Mouse (Mus musculus): ENCODE data around the gene Mgat3.

Mgat3 gene

DNA sequence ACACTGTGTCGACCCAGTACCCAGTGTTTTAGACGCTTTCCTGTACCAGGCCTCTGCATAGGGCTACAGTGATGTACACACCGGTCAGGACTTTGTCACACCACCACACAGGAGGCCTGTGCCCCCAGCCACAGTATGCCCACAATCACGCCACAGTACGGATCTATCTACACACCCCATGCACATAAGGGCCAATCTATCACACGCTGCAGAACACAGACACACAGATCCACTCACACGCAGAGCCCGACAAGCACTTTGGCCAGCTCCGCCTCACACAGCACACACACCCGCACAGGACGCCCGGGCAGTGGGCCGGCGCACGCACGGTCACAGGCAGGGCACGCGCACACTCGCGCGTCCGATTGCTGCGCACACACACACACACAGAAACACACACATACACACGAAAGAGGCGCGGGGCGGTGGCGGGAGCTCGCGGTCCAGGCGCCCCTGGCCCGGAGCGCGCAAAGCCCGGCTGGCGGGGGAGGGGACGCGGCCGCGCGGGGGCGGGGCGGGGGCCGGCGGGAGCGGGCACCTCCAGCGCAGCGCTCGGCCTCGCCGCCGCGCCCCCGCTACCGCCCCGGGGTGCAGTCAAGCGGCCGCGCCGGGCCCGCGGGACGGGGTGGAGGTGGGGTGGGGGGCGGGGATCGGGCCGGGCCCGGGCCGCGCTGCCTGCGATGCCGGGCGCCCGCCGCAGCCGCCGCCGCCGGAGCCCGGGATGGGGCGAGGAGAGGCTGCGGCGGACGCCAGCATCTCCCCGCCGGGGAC is at the start of gene Mgat3:
Gene Mgat3, plus strand, starts transcription at position 721 of the 771 bp plus-strand sequence.
- no peak for DNase-seq (ENCODE audit: low spot score in 2 of 2)

DNA sequence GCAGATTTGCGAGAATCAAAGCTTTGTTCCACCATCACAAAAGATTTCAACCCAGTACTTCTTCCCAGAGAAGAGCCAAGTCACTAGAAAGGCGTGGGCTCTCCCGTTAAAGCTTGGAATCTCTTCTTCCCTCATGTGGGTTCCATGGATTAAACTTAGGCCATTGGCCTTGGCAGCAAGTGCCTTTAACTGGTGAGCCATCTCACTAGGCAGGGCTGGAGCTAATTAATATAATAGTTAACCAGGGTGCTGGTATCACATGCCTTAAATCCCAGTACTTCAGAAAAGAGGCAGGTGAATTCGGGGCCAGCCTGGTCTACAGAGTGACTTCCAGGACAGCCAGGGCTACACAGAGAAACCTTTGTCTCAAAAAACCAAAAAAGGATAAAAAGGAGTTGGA is 48.9 kb upstream of the Mgat3 start:
- DNase-seq (ENCODE audit: low spot score in 2 of 2) = no peak

DNA sequence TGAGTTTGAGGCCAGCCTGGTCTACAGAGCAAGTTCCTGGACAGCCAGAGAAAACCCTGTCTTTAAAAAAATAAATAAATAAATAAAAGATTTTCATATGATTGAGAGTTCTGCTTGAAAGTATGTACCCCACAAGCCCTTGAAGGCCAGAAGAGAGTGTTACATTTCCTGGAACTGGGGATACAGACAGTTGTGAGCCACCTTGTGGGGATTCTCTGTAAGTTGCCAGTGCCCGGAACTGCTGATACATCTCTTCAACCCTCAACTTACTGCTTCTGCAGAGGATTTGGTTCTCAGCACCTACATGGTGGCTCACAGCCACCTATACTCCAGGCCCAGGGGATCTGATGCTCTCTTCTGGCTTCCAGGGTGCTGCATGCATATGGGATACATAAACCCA is 46.3 kb upstream of the Mgat3 start:
- DNase-seq (ENCODE audit: low spot score in 2 of 2) = no peak

DNA sequence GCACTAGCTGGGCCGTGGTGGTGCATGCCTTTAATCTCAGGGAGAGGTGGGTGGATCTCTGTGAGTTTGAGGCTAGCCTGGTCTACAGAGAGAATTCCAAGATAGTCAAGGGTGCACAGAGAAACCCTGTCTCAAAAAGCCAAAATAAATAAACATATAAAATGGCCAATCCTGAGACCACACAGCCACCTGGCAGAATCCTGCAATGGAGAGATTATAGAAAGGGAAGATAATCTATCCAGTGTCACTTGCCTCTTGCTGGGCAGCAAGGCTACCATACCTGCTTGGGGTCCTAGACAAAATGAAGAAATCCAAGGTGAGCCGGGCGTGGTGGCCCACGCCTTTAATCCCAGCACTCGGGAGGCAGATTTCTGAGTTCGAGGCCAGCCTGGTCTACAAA is 43.5 kb upstream of the Mgat3 start:
- no peak for DNase-seq (ENCODE audit: low spot score in 2 of 2)

DNA sequence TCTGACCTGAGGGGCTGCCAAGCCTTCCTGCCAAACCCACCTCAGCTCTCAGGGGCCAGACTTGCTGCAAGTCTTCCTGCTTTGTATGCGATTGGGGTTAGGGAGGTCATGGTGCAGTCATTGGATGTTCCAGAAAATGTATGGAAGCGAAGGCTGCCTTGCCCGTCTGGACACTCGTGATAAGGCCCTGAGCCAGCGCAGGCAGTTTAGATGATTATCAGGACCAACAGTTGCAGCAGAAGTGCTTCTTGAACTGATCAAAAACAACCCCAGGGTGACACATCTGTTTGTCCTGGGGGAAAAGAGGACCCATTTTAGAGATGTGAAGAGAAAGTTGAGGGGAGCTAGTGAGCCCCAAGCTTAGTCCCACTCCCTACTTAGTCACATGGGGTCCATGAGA is 42.8 kb upstream of the Mgat3 start:
- peak in 1 of 2 experiments; percentile 64 for DNase-seq (ENCODE audit: low spot score in 2 of 2)

DNA sequence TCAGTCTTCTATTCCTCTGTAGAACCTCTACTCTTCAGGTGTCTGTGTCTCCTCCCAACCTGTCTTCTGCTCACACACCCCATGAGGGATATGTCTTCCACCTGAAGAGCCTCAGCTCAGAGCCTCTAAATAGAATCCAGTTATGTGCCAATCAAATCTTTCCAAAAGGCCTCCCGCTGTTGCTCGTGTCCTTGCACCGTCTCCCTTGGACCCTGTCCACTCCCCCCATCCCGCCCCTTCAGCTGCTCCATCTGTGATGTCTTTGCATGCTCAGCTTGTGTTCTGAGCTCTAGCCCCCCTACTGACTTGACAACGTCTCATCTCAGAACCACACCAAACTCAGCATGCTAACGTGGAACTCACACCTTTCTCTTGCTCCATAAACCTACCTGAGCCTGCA is 42.1 kb upstream of the Mgat3 start:
- no peak for DNase-seq (ENCODE audit: low spot score in 2 of 2)

DNA sequence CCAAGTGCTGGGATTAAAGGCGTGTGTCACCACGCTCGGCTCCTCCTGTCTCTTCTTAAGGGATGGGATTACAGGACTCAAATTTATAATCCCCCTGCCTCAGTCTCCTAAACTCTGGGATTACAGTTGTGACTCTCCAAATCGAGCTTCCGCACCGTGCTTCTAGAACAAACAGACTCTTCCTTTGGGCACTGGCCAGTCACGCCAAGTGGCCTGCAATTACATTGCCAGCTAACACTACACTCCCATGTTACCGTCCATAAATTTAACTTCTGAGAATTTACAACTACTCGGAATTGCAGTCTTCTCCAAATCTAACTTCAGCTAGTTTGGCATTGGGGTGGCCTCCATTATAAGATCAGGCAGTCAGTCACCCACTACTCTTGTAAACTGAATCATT is 41.1 kb upstream of the Mgat3 start:
- DNase-seq (ENCODE audit: low spot score in 2 of 2) = no peak

DNA sequence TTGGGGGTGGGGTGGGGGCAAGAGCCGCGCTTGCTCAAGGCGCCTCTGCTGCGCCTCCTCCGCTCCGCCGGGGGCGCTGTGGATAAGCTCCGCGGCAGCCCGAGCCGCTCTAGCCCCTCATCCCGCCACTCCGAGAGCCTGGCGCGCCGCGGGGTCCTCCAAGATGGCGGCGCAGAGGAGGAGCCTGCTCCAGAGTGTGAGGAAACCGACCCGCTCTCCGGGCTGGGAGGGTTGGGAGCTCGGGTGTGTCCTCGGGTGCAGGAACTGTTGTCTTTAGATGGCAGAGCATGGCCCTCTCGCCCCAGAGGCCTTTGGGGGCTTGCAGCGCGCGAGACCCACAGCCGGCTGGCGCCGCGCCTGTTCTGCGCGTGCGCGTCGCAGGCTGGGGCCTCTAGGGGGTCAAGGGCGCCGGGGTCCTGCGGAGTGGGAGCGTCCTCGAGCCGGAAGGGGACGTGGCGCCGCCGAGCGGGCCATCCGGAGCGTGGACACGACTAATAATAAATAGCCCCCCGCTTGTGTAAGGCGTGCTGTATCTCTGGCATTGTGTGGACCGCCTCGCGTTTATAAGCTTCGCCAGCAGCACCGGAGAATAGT is 40.4 kb upstream of the Mgat3 start, which contains the start of gene Tab1:
Gene Tab1, plus strand, starts transcription at position 135 of the 594 bp plus-strand sequence.
- peak; percentile 90 to 96 for DNase-seq (ENCODE audit: low spot score in 2 of 2)

DNA sequence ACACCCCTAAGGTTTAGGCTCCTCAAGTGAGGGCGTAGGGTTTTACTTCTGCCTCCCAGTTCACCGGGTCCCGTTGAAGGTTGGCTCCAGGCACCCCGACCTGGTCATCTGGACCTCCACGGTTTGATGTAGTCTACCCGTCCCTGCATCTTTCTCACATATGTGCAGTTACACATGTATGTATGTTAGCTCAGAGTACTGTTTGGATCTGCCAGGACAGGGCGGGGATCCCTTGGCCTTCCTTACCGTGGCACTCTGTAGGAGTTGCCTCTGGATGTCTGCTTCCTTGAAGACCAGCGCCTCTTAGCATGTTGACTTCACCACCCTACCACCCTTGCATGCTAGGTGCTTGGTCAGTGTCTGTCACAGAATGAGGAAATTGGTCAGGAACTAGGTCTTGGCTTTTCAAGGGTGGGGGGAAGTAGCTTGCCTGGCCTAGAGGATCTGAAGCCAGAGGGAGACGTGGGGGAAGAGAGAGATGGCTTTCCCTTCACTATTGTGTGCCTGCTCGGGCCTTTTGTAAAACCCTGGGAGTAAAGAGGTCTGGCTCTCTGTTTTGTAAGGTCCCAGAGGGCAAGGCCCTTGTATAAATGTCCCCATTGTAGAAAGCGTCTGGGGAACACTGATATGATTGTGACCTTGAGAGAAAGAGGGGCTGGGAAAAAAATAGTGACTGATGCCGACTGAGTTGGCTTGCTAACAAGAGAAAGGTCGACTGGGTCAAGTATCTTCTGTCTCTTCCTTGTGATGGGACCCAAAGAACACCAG is 39.7 kb upstream of the Mgat3 start:
- DNase-seq (ENCODE audit: low spot score in 2 of 2) = peak in 1 of 2 experiments; percentile 35

DNA sequence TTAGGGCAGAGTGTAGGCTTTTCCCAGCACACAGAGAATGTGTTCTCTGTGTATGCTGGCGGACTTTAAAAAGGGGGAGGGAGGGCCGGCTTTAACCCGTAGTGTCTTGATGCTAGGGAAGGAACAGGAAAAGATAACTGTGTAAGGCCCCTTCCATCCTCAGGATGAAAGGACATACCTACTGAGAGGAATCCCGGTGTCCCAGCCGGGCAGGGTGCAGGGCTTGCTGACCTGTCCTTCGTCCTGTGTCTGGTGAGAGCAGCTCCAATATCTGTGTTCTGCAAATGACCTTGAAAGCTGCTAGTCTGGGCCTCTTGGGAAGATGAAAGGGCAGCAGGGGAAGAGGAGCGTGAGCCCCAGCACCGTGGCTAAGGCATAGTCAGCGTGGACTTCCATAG is 39.1 kb upstream of the Mgat3 start:
- peak in 1 of 2 experiments; percentile 60 for DNase-seq (ENCODE audit: low spot score in 2 of 2)

DNA sequence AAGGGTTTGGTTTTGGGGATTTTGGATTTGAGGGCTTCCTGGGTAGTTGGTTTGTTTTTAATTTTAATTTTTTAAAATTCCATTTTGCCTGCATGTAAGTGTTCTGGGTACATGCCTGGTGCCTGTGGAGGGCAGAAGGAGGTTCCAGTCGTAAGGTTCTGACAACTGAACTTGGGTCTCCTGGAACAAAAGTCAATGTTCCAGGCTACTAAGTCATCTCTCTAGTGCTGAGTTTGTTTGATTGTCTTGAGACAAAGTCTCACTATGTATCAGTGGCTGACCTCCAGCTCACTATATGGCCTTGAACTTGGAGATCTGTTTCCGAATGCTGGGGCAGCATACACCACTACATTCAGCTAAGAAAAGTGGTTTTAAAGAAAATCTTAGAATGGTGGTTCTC is 38.0 kb upstream of the Mgat3 start:
- DNase-seq (ENCODE audit: low spot score in 2 of 2) = no peak

DNA sequence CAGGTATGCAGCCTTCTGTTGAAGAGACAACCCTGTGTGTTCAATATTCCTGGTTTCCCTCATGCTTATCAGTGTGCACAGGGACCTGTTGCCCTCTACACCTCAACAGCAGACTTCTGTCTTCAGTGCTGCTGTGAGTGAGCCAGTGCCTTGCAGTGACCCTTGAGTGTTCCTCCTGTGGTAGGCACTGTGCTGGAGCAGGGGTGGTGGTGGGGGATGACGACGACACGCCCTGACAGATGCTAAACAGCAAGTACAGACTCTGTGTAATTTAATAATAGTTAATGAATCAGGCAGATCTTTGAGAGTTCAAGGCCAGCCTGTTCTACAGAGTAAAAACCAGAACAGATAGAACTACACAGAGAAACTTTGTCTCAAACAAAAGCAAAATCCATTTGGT is 36.9 kb upstream of the Mgat3 start:
- DNase-seq (ENCODE audit: low spot score in 2 of 2) = no peak

DNA sequence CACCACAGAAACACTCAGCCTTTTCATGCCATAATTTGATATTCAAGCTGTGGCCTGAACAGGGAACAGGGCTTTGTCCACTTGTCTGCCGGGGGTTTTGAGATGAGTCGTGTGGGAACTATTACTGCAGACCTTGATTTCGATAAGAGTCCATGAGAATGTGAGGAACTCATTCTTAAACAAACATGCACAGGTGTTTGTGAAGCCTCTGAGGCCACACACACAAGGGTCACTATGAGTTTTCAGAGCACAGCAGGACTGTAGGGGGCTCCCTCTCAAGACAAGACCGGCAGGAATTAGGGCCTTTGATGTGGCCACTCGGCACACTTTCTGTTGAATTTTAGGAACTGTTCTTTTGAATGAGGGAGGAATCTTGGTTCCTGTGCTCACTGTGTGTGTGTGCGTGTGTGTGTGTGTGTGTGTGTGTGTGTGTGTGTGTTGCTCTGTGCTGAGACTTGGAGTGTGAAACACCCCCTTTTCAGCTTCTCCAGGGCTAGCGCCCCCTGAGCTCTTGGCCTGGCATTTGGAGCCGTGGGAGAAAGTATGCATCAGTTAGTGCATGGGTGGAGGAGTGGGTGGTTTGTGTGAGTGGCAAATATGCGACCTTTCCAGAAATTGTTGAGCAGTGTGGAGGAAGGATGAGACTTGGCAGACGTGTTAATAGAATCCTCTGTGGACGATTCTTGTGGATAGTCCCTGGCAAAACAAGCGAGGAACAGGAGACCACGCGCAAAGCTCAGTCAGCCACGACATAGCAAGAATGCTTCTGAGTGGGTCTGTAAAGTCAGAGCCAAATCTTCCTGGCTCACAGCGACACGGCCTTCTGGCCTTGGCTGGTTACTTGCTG is 35.4 kb upstream of the Mgat3 start:
- DNase-seq (ENCODE audit: low spot score in 2 of 2) = no peak

DNA sequence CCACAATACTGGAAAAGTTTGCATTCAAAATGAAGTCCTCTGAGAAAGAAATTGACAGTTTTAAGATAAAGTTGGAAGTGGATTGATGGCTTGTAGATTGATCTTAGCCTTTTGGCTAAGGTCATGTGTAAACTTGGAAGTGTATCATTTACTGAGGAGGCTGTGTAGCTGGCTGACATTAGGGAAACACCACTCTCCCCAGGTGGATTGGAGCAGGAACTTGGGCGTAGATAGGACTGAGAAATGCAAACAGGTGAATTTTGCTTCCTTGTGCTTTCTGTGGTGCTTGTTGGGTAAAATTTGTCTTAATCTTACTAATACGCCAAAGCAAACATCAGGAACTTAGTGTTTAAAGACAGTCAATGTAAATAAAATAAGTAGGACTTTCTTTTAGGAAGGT is 33.2 kb upstream of the Mgat3 start:
- no peak for DNase-seq (ENCODE audit: low spot score in 2 of 2)

DNA sequence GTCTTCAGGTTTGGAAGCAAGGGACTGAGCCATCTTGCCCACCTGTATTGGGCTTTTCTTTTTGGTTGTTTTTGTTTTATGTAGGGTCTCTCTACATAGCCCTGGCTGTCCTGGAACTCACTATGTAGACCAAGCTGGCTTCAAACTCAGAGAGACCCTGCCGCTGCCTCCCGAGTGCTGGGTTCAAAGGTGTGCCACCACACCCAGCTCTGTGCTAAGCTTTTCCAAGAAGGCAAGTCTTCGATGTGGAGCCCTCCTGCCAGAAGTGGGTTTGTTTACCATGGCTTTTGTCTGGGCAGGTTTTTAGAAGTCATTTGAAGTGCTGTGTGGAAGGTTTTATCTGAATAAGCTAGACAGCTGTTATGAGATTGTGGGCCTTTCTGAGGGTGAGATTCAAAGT is 32.6 kb upstream of the Mgat3 start:
- DNase-seq (ENCODE audit: low spot score in 2 of 2) = no peak

DNA sequence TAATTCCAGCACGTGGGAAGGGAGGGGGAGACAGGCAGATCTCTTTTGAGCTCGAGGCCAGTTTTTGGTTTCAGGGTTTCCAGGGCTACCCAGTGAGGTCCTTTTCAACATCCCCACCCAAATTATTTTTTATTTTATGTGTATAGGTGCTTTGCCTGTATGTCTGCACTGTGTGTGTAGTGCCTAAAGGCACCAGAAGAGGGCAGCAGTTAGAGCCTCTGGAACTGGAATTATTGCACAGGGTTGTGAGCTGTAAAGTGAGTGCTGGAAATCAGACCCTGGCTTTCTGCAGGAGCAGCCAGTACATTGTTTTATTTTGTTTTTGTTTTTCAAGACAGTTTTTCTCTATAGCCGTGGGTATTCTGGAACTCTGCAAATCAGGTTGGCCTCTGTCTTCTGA is 31.4 kb upstream of the Mgat3 start:
- DNase-seq (ENCODE audit: low spot score in 2 of 2) = no peak

DNA sequence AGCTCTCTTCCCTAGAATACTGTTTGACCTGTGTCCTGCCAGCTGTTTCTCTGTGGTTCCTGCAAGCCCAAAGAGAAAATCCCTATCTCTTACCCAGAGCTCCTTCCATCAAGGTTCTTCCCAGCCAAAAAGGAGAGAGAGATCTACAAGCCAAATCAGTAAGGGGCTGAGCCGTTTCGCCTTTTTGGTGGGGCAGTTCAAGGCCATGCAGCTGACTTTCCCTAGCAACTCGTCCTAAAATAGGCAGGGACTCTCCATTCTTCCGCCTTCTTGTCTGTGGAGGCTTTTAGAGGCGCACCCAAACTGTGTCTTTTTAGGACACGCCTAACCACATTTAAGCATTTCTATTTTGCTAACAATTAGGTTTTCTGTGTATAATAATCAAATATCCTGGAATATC is 29.8 kb upstream of the Mgat3 start:
- no peak for DNase-seq (ENCODE audit: low spot score in 2 of 2)

DNA sequence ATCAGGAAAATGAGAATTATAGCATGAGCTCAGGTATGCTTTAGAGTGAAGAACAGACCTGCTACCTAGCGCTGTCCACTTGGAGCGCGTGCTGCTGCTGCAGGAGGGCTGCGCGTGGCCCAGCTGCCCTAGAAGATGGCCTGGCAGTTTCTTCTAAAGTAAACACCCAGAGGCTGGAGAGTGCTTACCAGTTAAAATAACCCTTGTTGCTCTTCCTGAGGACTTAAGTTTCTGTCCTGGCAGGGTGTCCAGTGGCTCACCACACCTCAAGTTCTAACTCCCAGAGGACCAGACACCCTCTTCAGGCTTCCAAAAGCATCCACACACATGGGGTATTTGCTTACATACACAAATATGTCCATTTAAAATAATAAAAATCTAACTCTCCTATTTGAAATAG is 28.1 kb upstream of the Mgat3 start:
- DNase-seq (ENCODE audit: low spot score in 2 of 2) = no peak

DNA sequence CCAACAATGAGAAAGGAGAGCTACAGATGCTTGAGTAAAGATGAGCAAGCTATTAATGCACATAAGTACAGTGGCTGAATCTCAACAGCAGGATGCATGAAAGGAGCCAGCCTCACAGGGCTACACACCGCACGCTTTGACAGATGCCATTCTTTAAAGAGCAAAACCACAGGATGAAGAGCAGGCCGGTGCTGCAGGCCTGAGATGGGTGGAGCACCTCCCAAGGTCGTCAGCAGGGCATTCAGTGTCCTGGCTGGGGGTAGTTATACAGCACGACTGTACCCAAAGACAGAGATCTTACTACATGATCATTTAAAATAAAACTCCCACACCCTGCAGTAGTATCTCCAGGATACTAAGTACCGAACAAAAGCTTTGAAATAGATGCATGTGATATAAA is 27.4 kb upstream of the Mgat3 start:
- DNase-seq (ENCODE audit: low spot score in 2 of 2) = no peak

DNA sequence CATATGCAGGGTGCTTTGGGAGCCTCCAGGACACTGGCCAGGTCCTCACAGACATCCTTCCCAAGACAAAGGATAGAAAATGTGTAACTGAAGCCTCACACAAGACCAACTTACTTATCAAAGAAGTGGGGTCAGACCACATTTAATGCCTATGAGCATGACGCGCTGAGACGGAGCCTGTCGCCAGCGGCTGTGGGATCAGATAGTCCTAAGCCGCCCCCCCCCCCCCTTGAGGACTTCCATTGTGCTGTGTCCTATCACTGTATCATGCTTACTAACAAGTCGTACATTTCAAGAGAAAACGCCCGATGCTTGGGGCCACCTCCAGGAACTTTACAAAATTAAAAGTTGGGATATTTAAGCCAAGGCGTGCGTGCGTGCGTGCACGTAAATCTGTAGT is 26.4 kb upstream of the Mgat3 start:
- no peak for DNase-seq (ENCODE audit: low spot score in 2 of 2)

DNA sequence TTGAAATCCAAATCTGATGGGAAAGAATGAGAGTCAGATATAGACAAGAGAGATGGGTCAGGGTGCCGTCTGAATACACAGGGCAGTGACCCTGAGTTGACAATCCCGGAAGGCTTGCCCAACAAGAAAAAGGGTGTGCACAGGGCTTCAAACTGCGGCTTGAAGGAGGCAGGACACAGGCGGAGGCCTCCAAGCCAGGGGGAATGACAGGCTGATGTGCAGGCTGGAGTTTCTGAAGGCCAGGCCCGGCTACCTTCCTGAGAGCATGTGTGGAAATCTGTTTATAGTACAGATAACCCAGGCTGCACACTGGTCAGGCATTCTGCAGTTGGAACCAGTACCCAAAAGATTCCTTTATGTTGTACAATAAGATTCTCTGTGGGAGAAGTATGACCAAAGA is 26.0 kb upstream of the Mgat3 start:
- no peak for DNase-seq (ENCODE audit: low spot score in 2 of 2)

DNA sequence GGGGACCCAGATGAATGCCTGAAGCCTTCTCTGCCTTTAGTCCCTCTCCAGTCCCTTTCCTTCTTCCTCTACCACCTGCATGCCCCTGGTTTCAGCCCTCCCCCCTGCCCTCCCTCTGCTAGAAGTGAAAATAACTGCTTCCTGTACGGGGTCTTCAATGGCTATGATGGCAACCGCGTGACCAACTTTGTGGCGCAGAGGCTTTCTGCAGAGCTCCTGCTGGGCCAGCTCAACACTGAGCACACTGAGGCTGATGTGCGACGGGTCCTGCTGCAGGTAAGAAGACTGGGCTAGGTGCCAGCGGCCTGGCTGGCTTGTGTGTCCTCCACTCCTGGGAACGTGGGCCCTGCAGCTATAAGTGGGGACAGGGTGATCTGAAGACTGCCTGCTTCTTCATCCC is 25.0 kb upstream of the Mgat3 start:
- no peak for DNase-seq (ENCODE audit: low spot score in 2 of 2)
